Mouse (Mus musculus) urinary bladder, adult 18-20 months (tissue): ENCODE measurements around the gene Hand2.

ENCODE experiments used
- DNase-seq, 2 experiments: peaks; one replicate each; pipeline ENCODE4 v3.0.0; 2022; ENCODE audit warnings: low spot score in 2 of 2, mixed read lengths in 2 of 2

The Hand2 gene

DNA sequence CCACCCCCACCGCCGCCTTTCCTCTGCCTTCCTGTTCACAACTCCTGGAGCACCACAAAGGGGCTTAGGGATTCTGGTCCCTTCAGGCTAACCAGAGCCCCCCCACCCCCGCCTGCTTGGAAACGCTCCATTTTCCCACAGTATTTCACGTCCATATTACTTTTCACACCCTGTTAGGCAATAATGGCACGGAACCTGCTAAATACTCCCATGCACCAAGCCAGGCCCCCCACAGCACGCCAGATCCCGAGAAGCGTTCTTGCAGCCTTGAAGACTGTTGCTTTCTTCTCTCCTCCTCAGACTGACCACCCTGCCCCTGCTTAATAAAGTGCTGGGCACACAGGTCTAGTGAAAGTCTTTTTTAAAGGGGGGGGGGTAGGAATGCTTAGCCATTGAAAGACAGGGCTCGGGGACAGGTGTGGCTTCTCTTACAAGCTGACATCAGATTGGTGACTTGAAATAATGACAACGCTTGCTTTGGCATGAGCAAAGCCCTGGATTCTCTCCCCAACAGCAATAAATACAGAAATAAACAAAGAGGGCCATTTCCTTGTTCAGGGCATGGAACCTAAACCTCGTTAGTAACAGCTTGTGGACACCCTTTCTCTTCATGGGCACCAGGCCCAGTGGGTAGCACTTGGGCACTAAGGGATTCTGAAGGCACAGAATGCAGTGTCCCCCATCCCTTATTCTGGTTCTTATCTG, 21.8 kb downstream of the Hand2 start:
- no peak for DNase-seq

DNA sequence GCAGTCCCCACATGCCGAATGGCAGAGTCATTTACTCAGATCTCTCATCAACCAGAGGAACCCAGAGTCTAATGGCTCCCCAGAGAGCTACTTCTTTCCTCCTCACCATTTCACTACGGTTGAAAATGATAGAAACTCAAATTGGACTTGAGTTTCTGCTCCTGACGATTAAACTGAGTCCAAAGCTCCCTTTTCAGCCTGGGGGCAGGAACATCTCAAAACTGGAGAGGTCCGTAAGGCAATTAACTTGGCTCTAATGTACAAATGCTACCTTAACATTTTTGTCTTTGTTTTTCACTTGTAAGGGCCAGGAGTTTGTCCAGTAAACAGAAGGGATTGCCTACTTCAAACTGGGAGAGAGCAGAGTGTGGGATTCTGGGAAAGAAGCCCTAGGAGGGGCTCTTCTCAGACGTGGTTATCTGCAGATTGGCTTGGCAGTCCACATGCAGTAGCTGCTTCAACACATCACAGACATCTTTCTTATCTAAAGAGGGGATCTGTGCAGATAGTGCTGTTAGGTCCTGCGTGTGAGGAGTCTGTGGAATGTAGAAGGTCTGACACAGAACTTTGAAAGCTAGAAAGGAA, 23.0 kb downstream of the Hand2 start:
- DNase-seq, result no peak

DNA sequence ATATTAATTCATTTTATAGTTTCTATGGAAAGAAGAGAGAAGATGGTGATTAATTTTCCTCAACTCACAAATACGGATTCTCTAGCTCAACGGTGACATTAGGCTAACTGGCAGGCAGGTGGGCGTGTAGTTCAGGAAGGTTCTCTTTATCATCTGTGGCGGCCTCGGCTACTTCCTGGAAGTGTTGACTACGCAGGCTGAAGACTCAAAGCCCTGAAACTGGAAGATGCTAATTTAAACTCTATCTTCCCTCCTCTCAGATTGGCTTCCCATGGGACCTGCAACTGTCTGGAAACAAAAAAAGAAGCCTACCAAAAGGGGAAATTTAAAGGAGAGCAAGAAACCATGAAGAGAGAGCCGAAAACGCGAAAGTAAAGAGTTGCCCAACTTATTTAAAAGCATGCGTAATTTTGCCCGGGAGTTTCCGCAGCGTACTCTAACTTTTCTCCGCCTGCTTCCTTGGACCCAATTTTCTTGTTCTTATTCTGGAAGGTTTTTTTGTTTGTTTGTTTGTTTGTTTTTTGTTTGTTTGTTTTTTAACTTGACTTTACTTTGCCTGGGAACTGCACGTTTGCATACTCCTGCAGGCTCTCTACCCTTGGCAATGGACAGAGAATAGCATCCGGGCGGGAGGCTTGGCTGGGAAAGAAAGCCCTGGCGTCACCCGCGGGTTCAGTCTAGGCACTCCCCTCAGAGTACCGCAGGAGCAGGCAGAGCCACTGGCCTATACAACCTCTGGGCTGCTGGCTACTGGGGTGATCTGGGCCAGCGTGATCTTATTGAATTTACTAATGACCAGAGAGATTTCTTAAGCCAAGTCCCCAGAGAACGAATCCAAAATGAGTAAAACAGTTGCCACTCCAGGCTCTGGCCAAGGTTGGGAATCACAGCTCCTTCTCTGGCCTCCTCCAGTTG, 24.4 kb downstream of the Hand2 start:
- DNase-seq, result no peak

DNA sequence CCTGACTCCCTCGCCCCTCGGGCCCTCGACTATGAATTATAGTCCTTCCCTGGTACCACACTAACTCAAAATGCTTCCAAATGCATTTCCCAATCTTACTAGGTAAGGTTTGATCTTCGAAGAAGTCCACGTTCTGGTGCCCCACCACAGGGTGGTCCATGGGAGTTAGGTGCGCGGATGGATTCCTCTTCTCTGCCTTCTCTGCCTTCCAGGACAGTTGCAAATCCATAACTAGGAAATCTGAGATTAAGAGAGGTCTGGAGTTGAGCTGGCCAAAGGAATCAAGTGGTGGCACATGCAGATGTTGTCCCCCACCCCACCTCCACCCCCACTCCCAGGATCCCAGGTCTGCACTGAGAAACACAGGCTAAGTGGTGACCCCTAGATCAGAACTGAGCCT, 25.6 kb downstream of the Hand2 start:
- no peak for DNase-seq

DNA sequence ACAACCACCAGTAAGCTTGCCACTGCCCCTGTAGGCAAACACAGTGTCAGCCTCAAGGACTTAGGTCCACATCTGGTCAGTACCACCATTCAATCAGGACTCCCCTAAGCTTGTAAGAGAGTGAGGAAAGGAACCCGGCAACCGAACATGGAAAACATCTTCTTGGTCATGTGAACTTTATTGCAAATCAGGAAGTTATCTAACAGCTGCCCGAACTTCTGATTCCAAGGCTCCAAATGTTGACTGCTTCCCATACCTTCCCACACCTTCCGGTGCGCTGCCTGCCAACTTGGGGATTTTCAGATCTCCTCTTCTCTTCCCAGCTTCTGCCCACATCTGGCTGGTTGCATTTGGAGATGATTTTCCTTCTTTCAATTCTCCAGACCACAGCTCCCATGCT, 26.4 kb downstream of the Hand2 start:
- DNase-seq, result no peak

DNA sequence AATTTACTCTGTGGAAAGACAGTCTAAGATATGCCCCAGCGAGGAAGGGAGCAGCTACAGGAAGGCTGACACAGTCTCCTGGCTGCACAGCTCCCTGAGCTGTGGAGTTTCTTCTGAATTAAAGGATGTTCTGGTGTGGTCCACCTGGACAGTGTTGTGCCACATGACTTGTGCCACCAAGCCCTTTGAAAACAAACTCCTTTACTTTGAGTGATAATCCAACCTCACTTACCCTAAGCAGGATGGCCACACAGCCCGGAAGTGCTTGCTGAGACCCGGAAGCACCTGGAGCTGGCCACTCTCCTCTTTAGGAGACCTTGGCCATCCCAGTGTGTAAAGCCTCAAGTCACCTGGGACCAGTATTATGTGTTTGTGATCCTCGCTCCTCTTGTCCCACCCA, 27.5 kb downstream of the Hand2 start:
- DNase-seq, result no peak

DNA sequence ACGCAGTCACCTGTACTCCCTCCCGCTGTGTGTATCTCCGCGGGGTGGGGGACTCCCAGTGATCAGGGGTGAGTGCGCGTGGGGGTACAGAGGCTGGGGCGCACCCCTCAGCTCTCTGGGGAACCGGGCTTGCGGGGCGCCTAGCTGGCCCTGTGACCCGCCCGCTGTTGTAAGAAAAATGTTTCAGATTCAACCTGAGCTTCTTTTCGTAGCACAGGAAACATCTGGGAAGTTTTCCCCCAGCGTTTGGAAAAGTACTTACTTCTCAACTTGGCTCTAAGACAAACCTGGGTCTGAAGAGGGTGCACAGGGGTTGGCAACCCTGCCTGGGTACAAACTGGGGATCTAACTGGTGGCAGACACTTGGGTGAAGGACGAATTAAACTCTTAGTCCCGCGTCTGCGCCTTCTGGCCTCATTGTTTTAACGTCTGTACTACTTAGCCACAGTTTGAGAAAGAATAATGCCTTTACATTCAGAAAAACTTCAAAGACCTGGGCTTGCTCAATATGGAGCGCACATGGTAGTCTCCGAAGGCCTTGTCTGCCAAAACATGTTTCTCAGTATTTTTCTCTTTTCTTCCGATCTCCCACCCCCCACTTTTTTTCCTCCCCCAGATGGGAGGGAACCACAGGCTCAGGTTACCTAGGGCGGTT, 28.2 kb downstream of the Hand2 start:
- DNase-seq, result no peak

DNA sequence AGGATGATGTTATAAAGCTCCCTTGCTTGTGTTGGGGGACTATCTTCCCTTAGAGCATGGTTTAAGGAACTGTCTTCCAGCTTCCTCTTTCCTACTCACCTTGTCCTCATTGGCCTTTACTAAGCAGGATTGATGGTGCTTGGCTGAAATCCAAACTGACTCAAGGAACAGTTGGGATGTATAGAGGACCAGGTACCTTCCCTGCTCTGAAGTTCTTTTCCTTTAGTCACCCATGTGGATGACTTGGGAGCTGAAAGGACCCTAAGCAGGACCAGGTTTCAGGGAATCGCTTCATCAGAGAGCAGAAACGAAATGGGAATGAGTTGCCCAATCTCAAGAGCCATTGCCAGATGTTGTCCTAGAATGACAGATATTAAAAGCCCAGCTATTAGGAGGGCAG, 31.1 kb downstream of the Hand2 start:
- no peak for DNase-seq

DNA sequence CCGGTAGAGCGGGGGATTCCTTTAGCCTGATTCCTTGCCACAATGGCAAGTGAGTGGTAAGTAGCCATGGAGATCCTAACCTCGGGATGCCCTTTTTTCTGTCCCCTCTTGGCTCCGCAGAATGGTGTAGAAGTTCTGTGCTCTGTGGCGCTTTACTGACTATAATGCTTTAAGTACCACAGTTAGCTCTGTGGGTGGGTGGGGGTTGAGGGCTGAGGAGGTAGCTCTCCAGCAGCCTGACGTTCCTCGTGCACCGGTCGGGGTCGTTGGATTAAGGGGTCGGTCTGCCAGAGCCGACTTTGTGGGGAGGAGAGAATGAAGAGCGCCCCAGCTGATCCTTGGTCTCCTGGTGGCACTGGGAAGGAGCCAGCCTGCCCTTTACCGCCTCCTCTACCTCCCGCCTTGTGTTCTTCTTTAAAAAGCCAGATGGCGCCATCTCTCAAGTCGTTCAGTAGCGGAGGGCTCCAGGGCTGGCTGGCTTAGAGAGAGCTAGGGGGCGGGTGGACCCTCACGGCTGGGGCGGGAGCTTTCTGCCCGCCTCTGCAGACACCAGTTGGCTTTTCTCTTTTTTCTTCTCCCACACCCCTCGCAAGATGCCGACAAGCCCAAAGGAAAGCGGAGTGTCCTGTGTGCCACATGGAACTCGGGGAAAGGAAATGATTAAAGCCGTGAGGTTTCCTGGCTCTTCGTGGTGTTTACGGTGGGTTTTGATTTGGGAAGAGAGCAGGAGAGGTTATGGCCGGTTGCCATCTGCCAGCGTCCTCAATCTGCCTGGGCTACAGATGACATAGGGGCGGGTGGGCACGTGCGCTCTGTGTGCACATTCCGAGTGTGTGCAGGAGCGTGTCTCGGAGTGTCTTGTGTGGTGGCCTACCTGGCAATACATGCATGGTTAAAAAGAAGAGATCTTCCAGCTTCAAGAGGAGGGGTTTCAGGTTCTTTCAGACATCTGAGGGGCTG, 32.8 kb downstream of the Hand2 start:
- no peak for DNase-seq

DNA sequence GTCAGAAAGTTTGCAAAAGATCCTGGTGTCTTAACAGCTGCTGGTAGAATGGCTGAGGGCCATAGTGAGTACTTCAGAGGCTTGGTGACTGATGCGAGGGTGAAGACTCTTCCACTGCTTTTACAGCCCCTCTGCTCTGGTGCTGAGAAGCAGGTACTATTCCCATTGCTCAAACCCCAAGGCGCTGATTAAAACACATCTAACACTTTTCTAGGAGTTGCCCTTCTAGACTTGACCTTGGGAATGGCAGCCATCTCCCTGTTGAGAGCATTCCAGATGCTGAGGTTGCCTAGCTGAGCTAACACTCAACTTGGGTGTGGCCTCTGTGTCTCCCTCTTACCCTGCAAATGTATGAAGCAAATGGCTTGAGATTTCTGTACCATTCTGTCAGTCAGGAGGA, 34.1 kb downstream of the Hand2 start:
- DNase-seq, result no peak

DNA sequence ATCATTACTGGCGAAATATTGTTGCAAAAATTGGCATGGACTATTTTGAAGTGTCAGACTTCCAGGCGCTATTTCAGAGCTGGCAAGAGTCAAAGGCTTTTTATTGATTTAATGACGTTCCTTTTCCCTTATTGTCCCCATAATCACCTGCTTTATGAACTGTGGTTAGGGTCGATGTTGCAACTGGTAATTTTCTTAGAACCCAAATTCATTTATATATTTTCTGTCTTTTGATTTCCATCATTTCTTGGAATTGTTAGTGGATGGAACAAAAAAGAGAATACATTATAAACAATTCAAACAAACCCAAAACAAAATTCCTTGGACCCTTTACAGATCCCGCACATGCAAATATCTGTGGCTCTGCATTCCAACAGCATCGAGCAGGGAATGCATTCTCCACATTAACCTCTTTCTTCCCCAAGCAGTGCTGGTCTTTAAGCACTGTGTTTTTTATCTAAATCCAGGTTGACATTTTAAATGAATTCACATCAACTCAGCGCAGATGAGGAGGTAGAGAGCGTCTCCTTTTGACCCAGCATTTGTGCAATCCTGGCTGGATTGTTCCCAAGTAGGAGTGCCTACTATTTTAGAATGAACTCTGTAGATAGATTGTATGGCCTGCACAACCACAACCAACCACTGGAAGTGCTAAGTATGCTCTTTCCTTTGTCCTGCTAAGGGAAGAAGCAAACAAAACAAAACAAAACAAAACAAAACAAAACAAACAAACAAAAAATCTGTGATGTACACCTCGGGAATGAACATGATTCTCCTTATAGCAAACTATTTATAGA, 35.9 kb downstream of the Hand2 start:
- no peak for DNase-seq

DNA sequence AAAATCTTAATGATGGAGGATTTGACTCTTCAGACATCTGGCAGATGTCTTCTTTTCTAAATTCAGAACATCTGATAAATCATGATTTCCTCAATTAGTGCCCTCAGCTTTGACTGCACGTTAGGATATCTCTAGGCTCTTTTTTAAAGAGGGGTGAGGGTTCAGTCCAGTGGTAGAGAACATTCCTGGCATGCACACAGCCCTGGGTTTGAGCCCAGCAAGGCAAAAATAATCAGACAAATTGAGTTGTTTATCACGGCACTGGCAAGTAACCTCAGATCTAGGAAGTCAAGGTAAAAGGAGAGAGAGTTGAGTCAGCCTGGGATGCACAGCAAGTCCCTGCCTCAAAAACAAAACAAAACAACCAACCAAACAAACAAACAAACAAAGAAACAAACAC, 39.7 kb downstream of the Hand2 start:
- no peak for DNase-seq

DNA sequence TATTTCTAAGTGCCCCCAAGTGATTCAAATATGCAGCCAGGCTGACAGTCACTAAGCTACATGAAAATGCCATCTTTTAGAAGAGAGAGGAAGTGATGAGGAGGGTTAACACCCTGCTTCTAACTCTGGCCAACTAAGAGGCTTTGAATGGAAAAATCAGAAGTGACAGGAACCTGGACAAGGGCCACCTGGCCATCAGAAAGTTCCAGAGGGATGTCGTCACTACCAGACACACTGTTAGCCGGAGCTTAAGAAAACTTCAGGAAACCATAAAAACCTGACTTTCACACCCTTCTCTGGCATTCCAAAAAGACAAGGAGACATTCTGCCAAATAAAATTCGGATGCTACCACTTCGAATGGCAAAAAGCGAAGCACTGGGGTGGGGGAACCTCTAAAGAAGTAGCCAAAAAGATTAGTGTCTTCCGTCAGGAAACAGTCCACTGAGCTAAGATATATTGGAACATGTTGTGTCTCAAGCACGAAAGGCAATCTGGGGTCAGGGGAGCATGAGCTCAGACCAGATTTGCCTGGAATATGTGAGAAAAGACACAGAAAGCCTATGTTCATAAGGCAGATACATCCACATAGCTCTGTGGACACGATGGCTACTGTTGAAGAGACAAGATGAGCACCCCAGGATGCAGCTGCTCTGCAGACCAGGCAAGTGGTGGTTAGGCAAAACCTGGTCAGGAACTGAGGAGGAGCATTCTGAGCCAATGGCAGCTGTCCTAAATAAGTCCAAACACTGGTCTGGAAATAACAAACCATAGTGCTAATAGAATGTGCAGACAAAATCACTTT, 40.4 kb downstream of the Hand2 start:
- DNase-seq, result no peak

DNA sequence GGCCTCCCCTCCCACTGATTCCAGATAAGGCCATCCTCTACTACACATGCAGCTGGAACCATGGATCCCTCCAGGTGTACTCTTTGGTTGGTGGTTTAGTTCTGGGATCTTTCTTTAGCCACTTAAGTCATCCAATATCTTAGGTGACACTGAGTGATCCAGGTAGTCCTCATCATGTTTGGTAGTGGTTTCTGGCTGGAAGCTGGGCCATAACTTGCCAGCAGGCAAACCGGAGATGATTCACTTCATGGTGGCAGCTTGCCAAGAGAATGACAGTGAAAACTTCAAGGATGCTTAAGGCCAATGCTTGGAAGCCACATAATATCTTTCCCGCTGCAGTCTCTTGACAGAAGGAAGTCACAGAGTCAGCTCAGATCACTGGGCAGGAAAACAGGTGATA, 42.1 kb downstream of the Hand2 start:
- no peak for DNase-seq

DNA sequence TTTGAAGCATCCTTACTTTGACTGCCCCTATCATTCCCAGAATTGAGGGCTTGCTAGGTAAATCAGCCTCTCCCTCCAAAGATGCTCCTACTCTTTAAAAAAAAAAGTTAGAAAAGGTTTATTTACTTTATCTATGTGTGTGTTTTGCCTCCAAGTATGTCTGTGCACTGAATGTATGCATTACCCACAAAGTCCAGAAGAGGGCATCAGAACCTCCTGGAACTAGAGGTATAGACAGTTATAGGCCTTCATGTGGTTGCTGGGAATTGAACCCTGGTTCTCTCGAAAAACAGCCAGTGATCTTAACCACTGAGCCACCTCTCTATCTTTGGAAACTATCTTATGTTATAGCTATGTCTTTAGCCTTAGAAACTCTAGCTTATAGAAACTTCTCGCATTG, 53.3 kb downstream of the Hand2 start:
- no peak for DNase-seq
